Mouse (Mus musculus): Measurements from ENCODE around the gene Stap2.

Gene Stap2

GRCm38 (mm10) chr17:55959946-55960740 lies 45.2 kb downstream of the Stap2 start:
- DNase-seq (ENCODE audit: low spot score): no peak

DNA sequence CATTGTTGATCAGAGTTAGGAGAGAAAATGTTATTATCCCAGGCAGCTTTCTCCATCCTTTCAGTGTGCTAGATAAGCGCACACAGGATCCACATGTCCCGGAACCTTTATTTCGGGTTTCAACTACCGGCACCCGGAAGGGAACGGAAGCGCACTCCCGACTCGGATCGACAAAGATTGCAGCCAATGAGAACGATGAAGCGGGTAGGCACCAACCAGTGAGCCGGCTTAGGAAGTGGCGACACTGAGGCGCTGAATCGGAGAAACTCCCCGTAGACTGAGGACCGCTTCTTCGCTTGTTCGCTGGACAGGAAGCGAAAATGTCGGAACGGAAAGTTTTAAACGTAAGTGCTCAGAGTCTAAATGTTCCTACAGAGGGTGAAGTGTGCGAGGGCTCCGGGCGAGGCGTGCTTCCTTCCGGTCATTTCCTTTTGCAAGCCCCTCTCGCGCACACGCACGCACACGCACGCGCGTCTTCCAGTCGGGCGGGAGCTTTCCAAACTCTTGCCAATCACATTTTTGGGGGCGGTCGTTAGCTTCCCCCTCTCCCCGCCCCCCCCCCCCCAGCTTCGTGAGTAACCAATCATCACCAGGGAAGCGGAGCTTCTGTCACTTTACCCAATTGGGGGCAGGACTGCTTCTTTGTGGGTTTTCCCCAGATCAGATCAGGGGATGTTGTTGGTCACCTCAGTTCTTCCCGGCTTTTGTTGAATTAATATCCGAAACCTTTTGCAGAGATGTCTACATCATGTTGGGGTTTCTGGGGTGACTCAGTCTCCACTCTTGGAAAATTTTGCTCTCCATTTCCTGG lies 46.3 kb downstream of the Stap2 start, which contains the start of gene Yju2:
Gene Yju2, plus strand, starts transcription at position 182 of the 811 bp plus-strand sequence.
- peak; percentile 61 for DNase-seq (ENCODE audit: low spot score)

DNA sequence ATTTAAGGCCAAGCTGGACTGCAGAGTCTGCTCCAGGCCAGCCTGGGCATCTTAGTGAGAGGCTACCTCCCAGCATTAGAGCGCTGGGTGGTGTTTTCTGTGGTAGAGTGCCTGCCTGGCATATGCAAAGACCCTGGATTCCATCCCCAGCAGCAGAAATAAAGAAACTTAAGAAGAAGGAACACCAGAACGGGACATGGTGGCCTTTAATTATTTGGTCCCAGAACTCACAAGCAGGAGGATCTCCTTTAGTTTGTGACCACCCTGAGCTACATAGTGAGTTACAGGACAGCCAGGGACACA lies 46.8 kb downstream of the Stap2 start:
- DNase-seq (ENCODE audit: low spot score): no peak

- no peak for DNase-seq (ENCODE audit: low spot score)
Measured at GRCm38 (mm10) chr17:55957726-55958583, 47.4 kb downstream of the Stap2 start.

GRCm38 (mm10) chr17:55957168-55957567 lies 48.2 kb downstream of the Stap2 start:
- DNase-seq (ENCODE audit: low spot score): no peak

- no peak for DNase-seq (ENCODE audit: low spot score)
Measured at GRCm38 (mm10) chr17:55956591-55956990, 48.8 kb downstream of the Stap2 start.

GRCm38 (mm10) chr17:55956129-55956528 lies 49.3 kb downstream of the Stap2 start:
- DNase-seq (ENCODE audit: low spot score): no peak

DNA sequence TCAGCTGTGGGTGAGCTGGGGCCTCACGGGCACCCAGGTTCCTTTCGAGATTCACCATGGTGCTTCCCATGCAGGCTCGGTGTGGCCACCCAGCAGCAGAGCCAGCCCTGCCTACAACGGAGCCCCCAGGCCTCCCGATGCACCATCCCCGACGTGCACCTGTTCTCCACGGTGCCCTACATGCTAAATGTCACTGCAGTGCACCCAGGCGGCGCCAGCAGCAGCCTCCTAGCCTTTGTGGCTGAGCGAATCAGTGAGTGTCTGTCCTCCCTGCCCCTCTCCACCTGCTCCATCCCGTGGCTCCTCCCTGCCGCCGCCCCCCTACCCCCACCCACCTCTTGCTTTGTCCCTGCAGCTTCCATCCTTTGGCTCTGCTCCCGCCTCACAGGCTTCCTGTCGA lies 51.2 kb downstream of the Stap2 start:
- DNase-seq (ENCODE audit: low spot score): no peak

DNA sequence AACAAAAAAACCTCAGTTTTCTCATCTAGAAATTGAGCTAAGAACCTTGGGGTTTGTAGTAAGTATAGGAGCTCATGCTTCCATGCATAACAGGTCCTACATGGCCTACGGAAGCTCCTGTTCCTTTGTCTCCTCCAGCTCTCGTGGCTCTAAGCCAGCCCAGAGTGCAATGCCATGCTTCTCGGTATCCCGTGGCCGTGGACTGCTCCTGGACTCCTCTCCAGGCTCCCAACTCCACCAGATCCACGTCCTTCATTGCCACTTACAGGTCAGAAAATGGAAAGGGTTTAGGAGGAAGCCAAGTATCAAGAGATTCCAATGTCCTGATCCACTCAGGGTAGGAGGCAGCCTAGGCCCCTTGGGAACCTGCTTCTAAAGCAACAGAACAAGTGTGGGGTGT lies 51.6 kb downstream of the Stap2 start:
- DNase-seq (ENCODE audit: low spot score): no peak

GRCm38 (mm10) chr17:55952447-55953027 lies 52.8 kb downstream of the Stap2 start, which contains the start of gene Ebi3:
TSS of gene Ebi3 (plus strand) at chr17:55952640.
- DNase-seq (ENCODE audit: low spot score): no peak

DNA sequence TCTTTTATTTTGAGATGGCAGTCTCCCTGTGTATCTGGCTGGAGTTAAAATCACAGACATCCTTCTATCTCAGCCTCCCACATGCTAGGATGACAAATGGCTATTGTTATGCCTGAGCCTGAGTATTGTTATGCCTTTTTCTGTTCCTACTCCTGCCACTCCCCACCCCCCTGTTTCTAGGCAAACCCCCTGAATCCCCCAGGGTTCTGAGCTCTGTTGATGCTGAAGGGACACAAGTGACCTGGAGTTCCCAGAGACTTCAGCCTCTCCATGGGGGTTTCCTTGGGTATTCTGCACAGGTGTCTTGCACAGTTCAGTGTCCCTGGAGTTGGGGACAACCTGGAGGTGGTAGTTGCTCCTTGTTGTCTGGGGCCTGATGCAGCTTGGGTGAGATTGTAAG lies 53.3 kb downstream of the Stap2 start:
- no peak for DNase-seq (ENCODE audit: low spot score)

GRCm38 (mm10) chr17:55950601-55951000 lies 54.8 kb downstream of the Stap2 start:
- DNase-seq (ENCODE audit: low spot score): no peak

DNA sequence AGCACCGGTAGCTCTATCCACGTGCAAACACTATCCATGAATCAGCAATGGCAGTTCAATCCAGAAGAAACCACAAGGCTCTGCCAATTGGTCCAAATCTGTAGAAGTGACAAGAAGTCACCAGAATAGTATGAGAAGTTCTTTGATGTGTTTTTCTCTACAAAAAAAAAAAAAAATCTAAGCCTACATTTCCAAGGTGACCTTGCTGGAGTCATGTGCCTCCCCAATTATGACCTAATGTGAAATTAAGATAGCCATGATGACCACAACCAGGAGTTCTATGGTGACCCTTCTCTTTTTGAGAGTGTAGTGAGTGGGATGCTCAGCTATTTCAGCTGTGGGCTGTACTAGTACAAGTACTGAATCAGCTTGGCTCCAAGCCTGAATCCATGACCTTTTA lies 56.0 kb downstream of the Stap2 start, which contains the start of gene Zfp119b:
Gene Zfp119b, minus strand, starts transcription at position 101 of the 400 bp plus-strand sequence.
- DNase-seq (ENCODE audit: low spot score): no peak

GRCm38 (mm10) chr17:55948647-55949046 lies 56.7 kb downstream of the Stap2 start:
- no peak for DNase-seq (ENCODE audit: low spot score)
